Mouse (Mus musculus): ENCODE measurements at regions not wholly inside any gene's neighbourhood (a gene's known extent, or its start where the extent isn't known, plus 50 kb on each side); places are given as distances from the start of the nearest gene placed in this dataset.

DNA sequence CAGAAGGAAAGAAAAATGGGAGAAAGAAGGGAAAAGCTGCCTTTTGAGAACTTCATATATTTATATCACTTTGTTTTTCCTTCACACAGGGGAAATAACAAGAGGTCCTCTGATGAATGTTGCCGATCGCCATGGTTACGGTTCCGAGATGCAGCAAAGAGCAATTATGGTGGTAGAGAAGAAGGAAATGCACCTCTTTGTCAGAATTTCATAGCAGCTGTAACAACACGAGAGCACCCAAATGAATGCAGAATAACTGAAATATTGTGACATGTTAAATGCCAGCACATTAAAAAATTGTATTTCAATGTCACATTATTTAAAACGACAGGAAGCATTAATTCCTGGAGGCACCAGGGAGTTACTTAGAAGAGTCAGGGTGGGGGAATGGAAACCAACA is 279.4 kb downstream of the Mctp2 start:
- Histone ChIP-seq H3K27me3 (replicated peaks; ENCODE audit: control insufficient read depth, insufficient read depth, low read length) (no peaks in the 10 kb centered on the region), H3K4me1 (ENCODE audit: control insufficient read depth, insufficient read depth, low read length) (no peaks in the 10 kb centered on the region), H3K36me3 (ENCODE audit: control insufficient read depth, insufficient read depth, low read length) (no peaks in the 10 kb centered on the region), H3K4me3 (ENCODE audit: low read depth, low read length) (no peak overlapping the region), H3K9ac (ENCODE audit: low read depth, low read length) (no peak overlapping the region), H3K9me3 (ENCODE audit: control insufficient read depth, low read length) (no peaks in the 10 kb centered on the region), H3K27ac (replicated peaks; ENCODE audit: low read depth, low read length) (no peak overlapping the region), H3K4me2 (ENCODE audit: low read depth, low read length) (no peak overlapping the region)
- no peak for DNase-seq (ENCODE audit: low spot score)
- no peak for ATAC-seq (ENCODE audit: low read depth)
- WGBS: 77% methylated on average over 6 of the region's 6 CpGs

DNA sequence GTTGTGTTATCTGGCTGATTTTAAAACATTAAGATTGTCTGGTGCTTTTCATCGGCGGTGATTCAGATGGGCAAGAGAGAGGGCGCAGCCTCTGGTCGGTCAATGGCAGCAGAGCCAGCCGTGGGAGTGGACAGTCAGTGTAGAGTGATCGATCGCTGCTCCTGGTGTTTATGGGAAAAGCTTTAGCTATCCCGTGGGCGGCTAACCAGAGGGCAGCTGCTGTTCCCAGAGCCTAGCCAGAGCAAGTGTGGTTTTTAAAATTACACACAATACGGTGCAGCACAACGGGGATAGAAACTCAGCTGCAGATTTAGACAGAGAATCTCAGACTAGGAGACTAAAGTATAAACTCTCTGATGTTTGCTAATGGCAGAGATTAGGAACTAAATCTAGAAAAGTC is 297.3 kb downstream of the Mctp2 start:
- Histone ChIP-seq H3K4me1 (ENCODE audit: control insufficient read depth, insufficient read depth, low read length) (no peaks in the 10 kb centered on the region), H3K27me3 (replicated peaks; ENCODE audit: control insufficient read depth, insufficient read depth, low read length) (no peaks in the 10 kb centered on the region), H3K9me3 (ENCODE audit: control insufficient read depth, low read length) (no peaks in the 10 kb centered on the region), H3K36me3 (ENCODE audit: control insufficient read depth, insufficient read depth, low read length) (no peaks in the 10 kb centered on the region), H3K27ac (replicated peaks; ENCODE audit: low read depth, low read length) (no peak overlapping the region), H3K4me2 (ENCODE audit: low read depth, low read length) (no peak overlapping the region), H3K9ac (ENCODE audit: low read depth, low read length) (no peak overlapping the region), H3K4me3 (ENCODE audit: low read depth, low read length) (no peak overlapping the region)
- 87% methylated on average over 11 of the region's 11 CpGs for WGBS
- DNase-seq (ENCODE audit: low spot score) (no peak), ATAC-seq (ENCODE audit: low read depth) (no peak)

DNA sequence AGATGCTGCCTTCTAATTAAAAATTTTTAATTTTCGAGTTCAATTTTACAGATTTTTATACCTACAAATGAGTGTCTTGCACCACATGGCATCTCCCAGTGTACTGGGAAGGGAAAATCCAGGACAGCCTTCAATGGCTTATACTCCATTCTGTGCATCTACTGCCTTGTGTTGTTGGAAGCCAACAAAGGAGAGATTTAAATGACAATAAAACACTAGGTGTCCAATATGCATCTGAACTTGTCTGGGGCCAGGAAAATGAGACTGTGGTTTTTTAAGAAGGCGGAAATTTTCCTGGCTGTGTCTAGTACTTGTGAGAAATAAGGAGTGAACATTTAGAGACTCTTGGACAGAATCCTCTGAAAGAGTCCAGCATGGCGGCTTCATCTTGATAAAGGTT is 302.1 kb downstream of the Mctp2 start:
- no peak for DNase-seq (ENCODE audit: low spot score)
- no peak overlapping the region for H3K27ac ChIP-seq (replicated peaks; ENCODE audit: low read depth, low read length)
- no peaks in the 10 kb centered on the region for H3K9me3 ChIP-seq (ENCODE audit: control insufficient read depth, low read length)
- no peak overlapping the region for H3K9ac ChIP-seq (ENCODE audit: low read depth, low read length)
- 76% methylated on average over 3 of the region's 3 CpGs for WGBS
- no peak overlapping the region for H3K4me3 ChIP-seq (ENCODE audit: low read depth, low read length)
- no peaks in the 10 kb centered on the region for H3K36me3 ChIP-seq (ENCODE audit: control insufficient read depth, insufficient read depth, low read length)
- no peaks in the 10 kb centered on the region for H3K4me1 ChIP-seq (ENCODE audit: control insufficient read depth, insufficient read depth, low read length)
- no peak for ATAC-seq (ENCODE audit: low read depth)
- H3K4me2 ChIP-seq (ENCODE audit: low read depth, low read length): no peak overlapping the region
- H3K27me3 ChIP-seq (replicated peaks; ENCODE audit: control insufficient read depth, insufficient read depth, low read length): no peaks in the 10 kb centered on the region

DNA sequence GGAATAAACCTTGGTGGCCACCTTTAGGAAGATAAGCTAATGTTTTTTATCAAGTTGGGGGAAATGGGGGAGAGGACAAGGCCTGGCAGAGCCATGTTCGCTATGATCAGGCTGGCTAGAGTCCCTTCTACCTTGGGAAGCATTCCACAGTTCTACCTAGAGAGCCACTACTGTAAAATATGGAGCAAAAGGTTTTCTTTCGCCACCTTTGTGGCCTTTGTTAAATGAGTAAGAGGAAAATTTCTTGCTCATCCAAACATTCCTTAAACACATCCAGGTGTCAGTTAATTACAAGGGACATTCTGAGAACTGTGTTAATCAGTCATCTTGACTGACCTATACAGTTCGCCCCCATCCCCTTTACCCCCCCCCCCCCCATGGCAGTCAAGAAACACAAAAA is 313.9 kb downstream of the Mctp2 start:
- Histone ChIP-seq H3K4me3 (ENCODE audit: low read depth, low read length) (no peak overlapping the region), H3K9me3 (ENCODE audit: control insufficient read depth, low read length) (no peaks in the 10 kb centered on the region), H3K36me3 (ENCODE audit: control insufficient read depth, insufficient read depth, low read length) (no peaks in the 10 kb centered on the region), H3K4me1 (ENCODE audit: control insufficient read depth, insufficient read depth, low read length) (no peaks in the 10 kb centered on the region), H3K9ac (ENCODE audit: low read depth, low read length) (no peak overlapping the region), H3K4me2 (ENCODE audit: low read depth, low read length) (no peak overlapping the region), H3K27me3 (replicated peaks; ENCODE audit: control insufficient read depth, insufficient read depth, low read length) (no peaks in the 10 kb centered on the region), H3K27ac (replicated peaks; ENCODE audit: low read depth, low read length) (no peak overlapping the region)
- DNase-seq (ENCODE audit: low spot score) (no peak), ATAC-seq (ENCODE audit: low read depth) (no peak)
- WGBS: 82% methylated on average over 3 of the region's 3 CpGs

DNA sequence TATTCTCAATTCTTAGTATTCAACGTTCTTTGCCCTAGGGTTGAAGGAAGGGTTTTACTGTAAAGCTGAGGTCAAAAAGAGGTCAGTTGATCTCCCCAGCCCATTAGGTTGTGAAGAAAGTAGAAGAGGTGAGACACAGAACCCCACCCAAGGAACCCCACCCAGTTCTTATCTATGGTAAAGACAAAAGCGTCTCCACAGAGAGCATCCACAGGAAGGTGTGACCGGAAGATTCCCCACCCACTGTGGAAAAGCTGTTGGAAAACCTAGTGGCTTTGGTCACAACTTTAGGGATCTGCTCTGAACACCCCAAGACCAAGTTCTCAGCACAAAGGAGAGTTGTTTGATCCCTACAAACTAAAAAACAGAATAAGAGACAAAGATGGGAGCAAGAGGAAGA is 314.6 kb downstream of the Mctp2 start:
- no peak for DNase-seq (ENCODE audit: low spot score)
- H3K9me3 ChIP-seq (ENCODE audit: control insufficient read depth, low read length): no peaks in the 10 kb centered on the region

DNA sequence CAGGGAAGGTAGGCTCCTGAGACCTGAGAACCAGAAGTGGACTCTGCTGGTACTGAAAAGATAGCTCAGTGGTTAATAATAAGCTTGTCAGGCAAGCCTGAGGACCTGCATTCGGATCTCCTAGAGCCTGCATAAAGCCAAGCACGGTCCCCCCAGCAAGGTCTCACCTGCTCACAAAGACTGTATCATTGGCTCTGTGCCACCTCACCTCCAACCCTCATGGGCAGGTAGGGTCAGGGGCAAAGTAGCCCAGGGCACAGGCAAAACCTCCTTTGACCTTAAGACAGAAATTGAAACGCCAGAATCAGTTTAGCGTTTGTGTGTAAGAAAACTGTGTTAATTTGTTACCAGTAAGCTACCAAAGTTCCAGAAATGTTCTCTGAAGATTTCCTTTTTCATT is 315.2 kb downstream of the Mctp2 start:
- no peaks in the 10 kb centered on the region for H3K36me3 ChIP-seq (ENCODE audit: control insufficient read depth, insufficient read depth, low read length)
- WGBS: 89% methylated on average over 4 of the region's 4 CpGs
- H3K4me1 ChIP-seq (ENCODE audit: control insufficient read depth, insufficient read depth, low read length): no peaks in the 10 kb centered on the region
- DNase-seq (ENCODE audit: low spot score) (no peak), ATAC-seq (ENCODE audit: low read depth) (no peak)
- H3K27me3 ChIP-seq (replicated peaks; ENCODE audit: control insufficient read depth, insufficient read depth, low read length): no peaks in the 10 kb centered on the region
- H3K4me2 ChIP-seq (ENCODE audit: low read depth, low read length): no peak overlapping the region
- no peaks in the 10 kb centered on the region for H3K9me3 ChIP-seq (ENCODE audit: control insufficient read depth, low read length)
- no peak overlapping the region for H3K9ac ChIP-seq (ENCODE audit: low read depth, low read length)
- no peak overlapping the region for H3K4me3 ChIP-seq (ENCODE audit: low read depth, low read length)
- H3K27ac ChIP-seq (replicated peaks; ENCODE audit: low read depth, low read length): no peak overlapping the region

More for the DNA sequence above, 314.6 kb downstream of the Mctp2 start:
- H3K4me3 ChIP-seq (ENCODE audit: low read depth, low read length): no peak overlapping the region
- no peaks in the 10 kb centered on the region for H3K27me3 ChIP-seq (replicated peaks; ENCODE audit: control insufficient read depth, insufficient read depth, low read length)
- H3K4me1 ChIP-seq (ENCODE audit: control insufficient read depth, insufficient read depth, low read length): no peaks in the 10 kb centered on the region
- no peak for ATAC-seq (ENCODE audit: low read depth)
- H3K27ac ChIP-seq (replicated peaks; ENCODE audit: low read depth, low read length): no peak overlapping the region
- 80% methylated on average over 3 of the region's 3 CpGs for WGBS
- no peak overlapping the region for H3K9ac ChIP-seq (ENCODE audit: low read depth, low read length)
- no peaks in the 10 kb centered on the region for H3K36me3 ChIP-seq (ENCODE audit: control insufficient read depth, insufficient read depth, low read length)
- no peak overlapping the region for H3K4me2 ChIP-seq (ENCODE audit: low read depth, low read length)

DNA sequence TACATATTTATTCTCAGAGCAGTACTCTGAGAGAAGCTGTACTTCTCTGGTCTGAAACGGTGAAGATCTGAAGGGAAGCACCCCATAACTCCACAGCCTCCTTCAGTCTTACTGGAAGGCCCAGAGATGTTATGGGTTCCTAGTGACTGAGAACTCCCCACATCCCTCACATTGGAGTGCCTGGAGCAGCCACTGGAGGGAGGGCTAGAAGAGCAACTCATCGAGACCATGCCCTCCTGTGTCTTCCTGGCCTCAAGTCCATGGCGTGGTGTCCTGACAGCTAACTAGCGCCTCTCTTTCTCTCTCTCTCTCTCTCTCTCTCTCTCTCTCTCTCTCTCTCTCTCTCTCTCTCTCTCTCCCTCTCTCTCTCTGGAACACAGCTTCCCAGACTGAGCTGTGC is 340.4 kb downstream of the Mctp2 start:
- DNase-seq (ENCODE audit: low spot score) (no peak), ATAC-seq (ENCODE audit: low read depth) (no peak)
- H3K4me2 ChIP-seq (ENCODE audit: low read depth, low read length): no peak overlapping the region
- no peaks in the 10 kb centered on the region for H3K36me3 ChIP-seq (ENCODE audit: control insufficient read depth, insufficient read depth, low read length)
- H3K9ac ChIP-seq (ENCODE audit: low read depth, low read length): no peak overlapping the region
- peaks cover 4% of the 10 kb centered on the region; the same call in 1 of the 2 replicates for H3K4me1 ChIP-seq (ENCODE audit: control insufficient read depth, insufficient read depth, low read length)
- H3K4me3 ChIP-seq (ENCODE audit: low read depth, low read length): no peak overlapping the region
- H3K27ac ChIP-seq (replicated peaks; ENCODE audit: low read depth, low read length): no peak overlapping the region
- 74% methylated on average over 4 of the region's 4 CpGs for WGBS
- H3K9me3 ChIP-seq (ENCODE audit: control insufficient read depth, low read length): no peaks in the 10 kb centered on the region
- no peaks in the 10 kb centered on the region for H3K27me3 ChIP-seq (replicated peaks; ENCODE audit: control insufficient read depth, insufficient read depth, low read length)

DNA sequence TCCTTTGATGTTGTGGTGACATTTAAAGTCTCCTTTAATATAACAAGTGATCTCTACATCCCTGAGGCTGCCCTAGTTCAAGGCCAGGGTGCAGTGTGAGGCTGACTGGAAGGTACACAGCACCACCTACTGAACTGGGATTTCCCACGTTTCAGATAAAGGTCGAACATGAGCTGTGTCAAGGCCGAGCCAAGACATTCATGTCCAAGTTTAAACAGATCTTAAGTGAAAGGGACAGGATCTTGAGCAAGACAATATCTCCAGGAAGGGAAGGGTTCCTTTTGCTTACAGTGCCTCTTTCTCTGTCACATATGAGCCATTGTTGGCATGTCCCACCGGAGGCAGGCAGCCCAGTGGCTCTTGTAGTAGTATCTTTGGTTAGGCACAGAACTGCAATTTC is 343.0 kb downstream of the Mctp2 start:
- H3K36me3 ChIP-seq (ENCODE audit: control insufficient read depth, insufficient read depth, low read length): no peaks in the 10 kb centered on the region

DNA sequence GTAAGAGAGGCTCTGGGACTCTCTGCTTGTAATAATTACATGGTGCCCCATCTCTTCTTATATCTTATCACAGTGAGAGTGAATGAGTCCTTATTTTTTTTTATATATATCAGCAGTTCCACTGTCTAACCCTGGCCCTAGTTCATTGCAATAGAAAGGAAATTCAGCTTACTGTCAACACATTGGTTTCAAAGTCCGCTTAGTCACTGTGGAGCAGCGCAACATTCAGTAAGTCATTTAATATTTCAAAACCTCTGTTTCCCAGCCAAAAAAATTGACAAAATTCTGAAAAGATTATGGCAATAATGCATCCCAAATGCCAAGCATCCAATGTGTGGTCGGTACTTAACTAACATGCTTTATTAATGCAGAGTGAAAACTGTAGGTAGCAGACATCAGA is 343.6 kb downstream of the Mctp2 start:
- Histone ChIP-seq H3K4me1 (ENCODE audit: control insufficient read depth, insufficient read depth, low read length) (peaks cover 7% of the 10 kb centered on the region; the same call in 1 of the 2 replicates), H3K27ac (replicated peaks; ENCODE audit: low read depth, low read length) (no peak overlapping the region), H3K36me3 (ENCODE audit: control insufficient read depth, insufficient read depth, low read length) (no peaks in the 10 kb centered on the region), H3K9ac (ENCODE audit: low read depth, low read length) (no peak overlapping the region), H3K27me3 (replicated peaks; ENCODE audit: control insufficient read depth, insufficient read depth, low read length) (no peaks in the 10 kb centered on the region), H3K4me3 (ENCODE audit: low read depth, low read length) (no peak overlapping the region), H3K9me3 (ENCODE audit: control insufficient read depth, low read length) (no peaks in the 10 kb centered on the region), H3K4me2 (ENCODE audit: low read depth, low read length) (no peak overlapping the region)
- WGBS: 86% methylated on average over 3 of the region's 3 CpGs
- DNase-seq (ENCODE audit: low spot score) (no peak), ATAC-seq (ENCODE audit: low read depth) (no peak)

More for the DNA sequence above, 343.0 kb downstream of the Mctp2 start:
- WGBS: 69% methylated on average over 4 of the region's 4 CpGs
- Histone ChIP-seq H3K27ac (replicated peaks; ENCODE audit: low read depth, low read length) (no peak overlapping the region), H3K9me3 (ENCODE audit: control insufficient read depth, low read length) (no peaks in the 10 kb centered on the region), H3K4me1 (ENCODE audit: control insufficient read depth, insufficient read depth, low read length) (peaks cover 7% of the 10 kb centered on the region; the same call in 1 of the 2 replicates), H3K4me3 (ENCODE audit: low read depth, low read length) (no peak overlapping the region), H3K27me3 (replicated peaks; ENCODE audit: control insufficient read depth, insufficient read depth, low read length) (no peaks in the 10 kb centered on the region), H3K9ac (ENCODE audit: low read depth, low read length) (no peak overlapping the region), H3K4me2 (ENCODE audit: low read depth, low read length) (no peak overlapping the region)
- ATAC-seq (ENCODE audit: low read depth): no peak
- DNase-seq (ENCODE audit: low spot score): no peak
